Mouse (Mus musculus) retina, embryonic 14.5 days (tissue): ENCODE measurements at regions not wholly inside any gene's neighbourhood (a gene's known extent, or its start where the extent isn't known, plus 50 kb on each side); places are given as distances from the start of the nearest gene placed in this dataset.

Source experiments
- DNase-seq: peaks from one replicate; pipeline ENCODE4 v3.0.0-alpha.2; 2015; ENCODE audit warnings: low spot score

GRCm38 (mm10) chr1:64200387-64201023 lies 78.4 kb upstream of the Klf7 start:
- peak; percentile 22 for DNase-seq

- DNase-seq = no peak
These were observed 76.7 kb upstream of the Klf7 start for GRCm38 (mm10) chr1:64198781-64199180.

GRCm38 (mm10) chr1:64198322-64198721 lies 76.2 kb upstream of the Klf7 start:
- no peak for DNase-seq

- DNase-seq = peak; percentile 68
These were observed 73.9 kb upstream of the Klf7 start for GRCm38 (mm10) chr1:64195970-64196491.

GRCm38 (mm10) chr1:64195294-64195693 lies 73.2 kb upstream of the Klf7 start:
- DNase-seq = no peak

DNA sequence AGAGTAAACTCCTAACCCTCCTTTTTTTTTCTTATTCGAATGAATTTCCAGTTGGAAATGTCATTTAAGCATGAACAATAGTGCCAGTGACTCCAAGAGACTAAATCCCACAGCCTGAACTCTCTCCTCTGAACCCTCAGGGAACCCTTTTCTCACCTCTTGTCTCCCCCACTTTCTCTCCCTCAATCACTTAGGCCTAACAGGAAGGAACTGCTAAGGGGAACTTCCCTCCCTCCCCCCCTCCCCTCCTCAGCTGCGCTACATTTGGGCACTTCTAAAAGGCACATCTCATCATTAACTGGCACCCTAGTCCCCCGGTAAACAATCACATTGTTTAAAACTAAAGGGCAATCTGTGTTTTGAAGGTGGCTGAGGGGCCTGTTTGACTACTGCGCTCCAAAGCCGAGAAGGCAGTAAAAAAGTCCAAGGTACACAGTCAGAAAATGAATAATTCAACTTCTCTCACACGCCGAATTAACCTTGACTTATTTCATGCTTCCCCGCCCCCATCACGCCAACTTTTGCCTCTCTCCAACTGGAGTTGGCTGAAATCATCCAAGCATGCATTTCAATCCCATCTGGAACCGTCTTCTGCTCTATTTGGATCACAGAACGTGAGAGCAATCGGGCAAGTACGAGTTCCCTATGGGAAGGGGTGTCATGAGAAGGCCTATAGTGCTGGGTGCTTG lies 71.2 kb upstream of the Klf7 start:
- DNase-seq = peak; percentile 69

GRCm38 (mm10) chr1:64192736-64193135 lies 70.7 kb upstream of the Klf7 start:
- DNase-seq = peak; percentile 24

DNA sequence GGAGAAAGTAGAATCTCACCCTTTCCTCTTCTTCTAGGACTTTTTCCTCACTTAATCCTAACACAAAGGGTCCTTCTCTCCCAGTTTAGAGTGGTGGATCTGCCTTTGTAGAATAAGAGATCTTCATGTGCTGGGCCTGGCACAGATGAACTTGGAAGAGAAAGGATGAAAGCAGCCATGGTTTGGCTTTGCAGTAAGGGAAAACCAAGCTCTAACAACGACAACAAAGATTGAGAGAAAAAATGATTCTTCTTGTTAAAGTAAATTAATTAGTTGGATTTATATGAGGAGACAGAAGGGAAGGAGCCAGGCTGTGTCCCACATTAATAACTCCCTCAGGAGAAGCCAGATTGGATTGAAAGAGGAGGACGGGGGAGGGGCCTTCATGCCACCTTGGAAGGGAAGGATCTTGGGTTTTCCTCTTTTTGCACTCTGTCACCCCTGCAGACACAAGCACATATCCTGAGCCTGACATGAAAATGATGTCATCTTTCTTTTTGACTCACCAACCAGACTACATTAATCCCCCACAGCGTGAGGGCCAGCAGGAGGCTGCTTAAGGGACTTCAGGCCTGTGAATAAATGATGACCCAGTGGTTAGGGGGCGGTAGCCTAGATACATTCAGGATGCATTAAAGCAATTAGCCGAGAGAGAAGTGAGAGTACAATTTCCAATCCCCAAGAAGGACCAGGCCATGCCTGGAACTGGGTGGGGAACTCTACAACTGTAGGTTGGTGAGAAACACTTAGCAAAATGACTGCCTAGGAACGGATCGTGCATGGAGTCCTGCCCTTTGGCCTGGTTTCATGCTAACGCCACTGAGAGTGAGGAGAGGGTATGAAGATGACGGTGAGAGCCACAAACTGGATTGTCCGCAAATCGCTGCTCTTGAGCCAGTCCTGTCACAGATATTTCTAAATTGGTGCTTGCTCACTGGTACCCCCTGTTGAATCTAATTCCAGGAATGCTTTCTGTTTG lies 69.4 kb upstream of the Klf7 start:
- DNase-seq = peak; percentile 71

GRCm38 (mm10) chr1:64190705-64191104 lies 68.6 kb upstream of the Klf7 start:
- no peak for DNase-seq

- DNase-seq = peak; percentile 11
These were observed 68.0 kb upstream of the Klf7 start for GRCm38 (mm10) chr1:64190097-64190496.

DNA sequence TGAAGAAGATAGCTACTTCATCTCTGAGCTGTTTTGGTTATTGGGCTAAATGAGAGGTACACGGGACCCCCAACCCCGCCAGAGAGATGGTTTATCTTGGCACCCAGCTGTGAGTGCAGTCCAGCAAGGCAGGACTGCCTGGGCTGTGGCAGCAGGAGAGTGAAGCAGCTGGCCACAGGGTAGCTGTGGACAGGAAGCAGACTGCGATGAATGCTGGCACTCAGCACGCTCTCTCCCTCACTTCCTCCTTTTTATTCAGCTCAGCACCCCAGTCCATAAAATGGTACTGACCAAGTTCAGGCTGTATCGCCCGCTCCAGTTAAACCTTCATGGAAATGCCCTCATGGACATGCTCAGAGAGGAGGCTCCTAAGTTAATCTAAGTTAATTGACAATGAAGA lies 67.4 kb upstream of the Klf7 start:
- DNase-seq = no peak

DNA sequence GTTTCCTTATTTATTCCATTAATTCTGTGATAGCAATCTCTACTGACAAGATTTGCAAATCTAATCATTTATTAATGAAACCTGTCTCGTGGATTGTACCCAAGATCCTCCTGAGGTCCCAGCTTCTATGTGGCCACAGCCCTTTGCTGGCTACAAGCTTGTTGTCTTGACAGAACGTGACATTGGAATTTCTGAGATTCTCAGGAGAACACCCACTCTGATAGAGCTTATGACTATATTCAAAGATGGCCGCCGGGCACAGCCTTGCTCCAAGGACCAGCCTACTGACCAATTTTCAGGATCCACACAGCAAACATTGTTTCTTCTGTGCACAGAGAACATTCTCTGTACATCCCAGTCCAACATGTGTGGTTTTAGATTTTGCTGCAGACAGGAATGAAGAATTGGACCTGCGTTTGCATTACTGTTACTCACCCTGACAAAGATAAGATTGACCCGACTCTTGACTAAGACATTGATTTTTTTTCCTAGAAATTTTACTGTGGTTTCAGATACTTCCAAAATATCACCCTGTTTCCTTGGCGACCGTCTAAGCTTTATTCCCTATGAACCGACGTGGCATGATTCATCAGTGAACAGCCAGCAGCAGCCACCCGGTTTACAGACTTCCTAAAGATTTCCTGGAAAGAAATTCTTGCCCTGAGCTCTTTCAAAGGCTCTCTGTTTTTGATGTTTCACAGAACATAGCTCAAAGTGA lies 65.9 kb upstream of the Klf7 start:
- DNase-seq = peak; percentile 37

GRCm38 (mm10) chr1:64173708-64174107 lies 51.6 kb upstream of the Klf7 start:
- DNase-seq = peak; percentile 43

- no peak for DNase-seq
These were observed 50.0 kb upstream of the Klf7 start for GRCm38 (mm10) chr1:64172122-64172521.
